Mouse (Mus musculus) heart, postnatal 4 days (tissue): ENCODE data around the gene Icam1. TPM values are rescaled to one million over a fixed set of nuclear protein-coding genes. Genes with fewer than 3 reads are reported as not detected.
"Not testable (repeated sequence)": the region's sequence is repeated elsewhere in the genome, so short reads cannot be mapped to it uniquely, and the experiment has no call there.

ENCODE experiments used
- DNase-seq: peaks from one replicate; pipeline ENCODE4 v3.0.0; 2021
- total RNA-seq, 2 experiments: library from RNA; stranded (reverse); gene quantifications; 2 replicates each; pipeline ENCODE4 v1.2.3; 2021

Gene Icam1
- total RNA-seq, 2 experiments from 2014 or later, result 8.0 to 8.5 TPM

- DNase-seq, result no peak
Observed at GRCm38 (mm10) chr9:21022726-21023125, 6.9 kb downstream of the Icam1 start.

GRCm38 (mm10) chr9:21025258-21025810 is 9.5 kb downstream of the Icam1 start:
- no peak for DNase-seq

- no peak for DNase-seq
Observed at GRCm38 (mm10) chr9:21026849-21027248, 11.1 kb downstream of the Icam1 start.

- no peak for DNase-seq
Observed at GRCm38 (mm10) chr9:21027774-21028290, 12.0 kb downstream of the Icam1 start.

- DNase-seq, result no peak
Observed at GRCm38 (mm10) chr9:21028560-21029110, 12.8 kb downstream of the Icam1 start.

GRCm38 (mm10) chr9:21029291-21030054 is 13.7 kb downstream of the Icam1 start, which contains the start of gene Icam4:
Icam4 (plus strand) TSS chr9:21029373.
- DNase-seq, result peak; percentile 88

GRCm38 (mm10) chr9:21030055-21030600 is 14.3 kb downstream of the Icam1 start:
- DNase-seq, result no peak

- peak; percentile 92 for DNase-seq
Observed at GRCm38 (mm10) chr9:21030781-21031250, 15.0 kb downstream of the Icam1 start.

GRCm38 (mm10) chr9:21031251-21031895 is 15.6 kb downstream of the Icam1 start:
- DNase-seq, result peak; percentile 70

GRCm38 (mm10) chr9:21031896-21032351 is 16.1 kb downstream of the Icam1 start, which contains the start of gene Icam5:
Icam5 (plus strand) TSS chr9:21032073.
- DNase-seq, result peak; percentile 27

GRCm38 (mm10) chr9:21032491-21032890 is 16.7 kb downstream of the Icam1 start:
- DNase-seq, result no peak

GRCm38 (mm10) chr9:21033136-21033535 is 17.4 kb downstream of the Icam1 start:
- DNase-seq, result peak; percentile 88

- no peak for DNase-seq
Observed at GRCm38 (mm10) chr9:21034481-21035085, 18.8 kb downstream of the Icam1 start.

- DNase-seq, result no peak
Observed at GRCm38 (mm10) chr9:21035586-21035985, 19.8 kb downstream of the Icam1 start.

GRCm38 (mm10) chr9:21036161-21036560 is 20.4 kb downstream of the Icam1 start:
- DNase-seq, result no peak

- DNase-seq, result no peak
Observed at GRCm38 (mm10) chr9:21036666-21037065, 20.9 kb downstream of the Icam1 start.

- peak; percentile 85 for DNase-seq
Observed at GRCm38 (mm10) chr9:21037481-21037891, 21.7 kb downstream of the Icam1 start.

GRCm38 (mm10) chr9:21039779-21040178 is 24.0 kb downstream of the Icam1 start:
- no peak for DNase-seq

- no peak for DNase-seq
Observed at GRCm38 (mm10) chr9:21041308-21041707, 25.5 kb downstream of the Icam1 start.

GRCm38 (mm10) chr9:21043563-21043962 is 27.8 kb downstream of the Icam1 start:
- DNase-seq, result no peak

- not testable (repeated sequence) for DNase-seq
Observed at GRCm38 (mm10) chr9:21044785-21045184, 29.0 kb downstream of the Icam1 start.

GRCm38 (mm10) chr9:21045235-21045634 is 29.4 kb downstream of the Icam1 start:
- DNase-seq, result no peak
